Mouse (Mus musculus) urinary bladder, postnatal 10 days (tissue): Measurements from ENCODE around the gene Nfam1.
A peak's percentile ranks its signal among the peaks of the same experiment; 100 is the strongest.

Experiments
- DNase-seq: peaks from one replicate; pipeline ENCODE4 v3.0.0; 2022; ENCODE audit warnings: low spot score

The Nfam1 gene

GRCm38 (mm10) chr15:83037755-83038483 lies 4.8 kb upstream of the Nfam1 start:
- peak; percentile 70 for DNase-seq

GRCm38 (mm10) chr15:83036900-83037519 lies 3.9 kb upstream of the Nfam1 start:
- DNase-seq, result no peak

- no peak for DNase-seq
These were observed 3.0 kb upstream of the Nfam1 start for GRCm38 (mm10) chr15:83036089-83036488.

- no peak for DNase-seq
These were observed 1.3 kb upstream of the Nfam1 start for GRCm38 (mm10) chr15:83034275-83034977.

- DNase-seq, result no peak
These were observed 2.2 kb downstream of the Nfam1 start for GRCm38 (mm10) chr15:83030884-83031283.

GRCm38 (mm10) chr15:83029725-83030718 lies 3.1 kb downstream of the Nfam1 start:
- no peak for DNase-seq

GRCm38 (mm10) chr15:83026129-83026528 lies 7.0 kb downstream of the Nfam1 start:
- DNase-seq, result no peak

- no peak for DNase-seq
These were observed 7.9 kb downstream of the Nfam1 start for GRCm38 (mm10) chr15:83025041-83025760.

- no peak for DNase-seq
These were observed 10.2 kb downstream of the Nfam1 start for GRCm38 (mm10) chr15:83022947-83023346.

GRCm38 (mm10) chr15:83010990-83011664 lies 22.0 kb downstream of the Nfam1 start:
- DNase-seq, result no peak

GRCm38 (mm10) chr15:83010423-83010822 lies 22.7 kb downstream of the Nfam1 start:
- DNase-seq, result no peak

- DNase-seq, result no peak
These were observed 23.6 kb downstream of the Nfam1 start for GRCm38 (mm10) chr15:83009532-83009931.

- DNase-seq, result no peak
These were observed 24.2 kb downstream of the Nfam1 start for GRCm38 (mm10) chr15:83008761-83009423.

GRCm38 (mm10) chr15:83007346-83007920 lies 25.7 kb downstream of the Nfam1 start:
- no peak for DNase-seq

GRCm38 (mm10) chr15:83002665-83003548 lies 30.2 kb downstream of the Nfam1 start:
- DNase-seq, result no peak

GRCm38 (mm10) chr15:82998811-82999221 lies 34.3 kb downstream of the Nfam1 start:
- DNase-seq, result no peak

- no peak for DNase-seq
These were observed 36.7 kb downstream of the Nfam1 start for GRCm38 (mm10) chr15:82996431-82996830.

GRCm38 (mm10) chr15:82995239-82995638 lies 37.9 kb downstream of the Nfam1 start:
- no peak for DNase-seq

- DNase-seq, result no peak
These were observed 40.2 kb downstream of the Nfam1 start for GRCm38 (mm10) chr15:82992911-82993310.
